Mouse (Mus musculus) ES-E14 (cell line): ENCODE measurements at regions not wholly inside any gene's neighbourhood (a gene's known extent, or its start where the extent isn't known, plus 50 kb on each side); places are given as distances from the start of the nearest gene placed in this dataset.

Experiments
- MAFK ChIP-seq: IDR thresholded peaks from 2 replicates; pipeline ENCODE4 v1.6.1; 2014; ENCODE audit warnings: mild to moderate bottlenecking, low read depth, low read length, inconsistent platforms; ENCODE audit not compliant: insufficient read depth
- ZC3H11A ChIP-seq: IDR thresholded peaks from 2 replicates; pipeline ENCODE4 v1.6.1; 2012; ENCODE audit warnings: low read depth, mild to moderate bottlenecking, inconsistent platforms, low read length, borderline replicate concordance

GRCm38 (mm10) chr4:9035350-9035749, 796.5 kb upstream of the Car8 start:
- TF ChIP-seq MAFK: no peak
- no peak for TF ChIP-seq ZC3H11A
